Mouse (Mus musculus) lung, postnatal 0 days (tissue): ENCODE measurements around the gene Myo9a.

Source experiments
- CTCF ChIP-seq: IDR thresholded peaks from 2 replicates; pipeline ENCODE4 v1.5.1; 2016; ENCODE audit warnings: antibody characterized with exemption, mild to moderate bottlenecking
- EP300 ChIP-seq: IDR thresholded peaks from 2 replicates; pipeline ENCODE4 v1.6.1; 2016; ENCODE audit warnings: antibody characterized with exemption, mild to moderate bottlenecking, control low read depth

DNA sequence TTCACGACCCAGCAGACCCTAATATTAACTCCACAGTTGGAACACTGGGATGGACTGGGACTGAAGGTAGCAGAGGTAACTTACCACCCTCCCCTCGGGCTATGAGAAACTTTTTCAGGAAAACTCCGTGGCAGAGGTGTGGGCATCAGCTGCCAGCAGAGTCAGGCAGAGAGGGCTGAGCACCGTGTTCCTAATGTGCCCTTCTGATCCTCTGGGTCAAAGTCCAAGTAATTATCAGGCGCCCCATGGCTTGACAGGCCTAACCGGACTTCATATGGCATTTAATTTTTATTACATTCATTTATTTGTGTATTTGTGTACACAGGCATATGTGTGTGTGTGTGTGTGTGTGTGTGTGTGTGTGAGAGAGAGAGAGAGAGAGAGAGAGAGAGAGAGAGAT is 47.6 kb upstream of the Myo9a start:
- TF ChIP-seq EP300: no peak
- TF ChIP-seq CTCF: no peak
